Mouse (Mus musculus) kidney, postnatal 4 days (tissue): ENCODE measurements at regions not wholly inside any gene's neighbourhood (a gene's known extent, or its start where the extent isn't known, plus 50 kb on each side); places are given as distances from the start of the nearest gene placed in this dataset.

Experiments
- DNase-seq, 2 experiments: peaks; one replicate each; pipeline ENCODE4 v3.0.0; 2021; ENCODE audit warnings: mixed read lengths in 2 of 2

DNA sequence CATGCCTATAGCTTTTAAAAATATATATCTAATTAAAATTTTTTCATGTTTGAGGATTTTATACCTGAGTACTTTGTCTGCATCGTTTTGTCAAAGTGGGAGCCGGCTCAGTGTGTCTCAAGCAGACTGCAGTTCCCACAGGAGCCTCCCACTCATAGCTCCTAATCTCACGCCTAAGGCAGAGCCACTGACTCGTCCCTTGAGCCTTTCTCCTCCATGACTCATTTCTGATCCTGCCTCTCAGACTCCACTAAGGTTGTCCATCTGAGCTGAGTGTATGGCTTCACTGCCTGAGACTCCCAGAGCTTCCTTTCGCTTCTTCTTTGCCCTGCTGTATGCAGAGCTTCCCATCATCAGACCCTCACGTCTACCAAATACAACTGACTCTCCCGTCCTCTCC lies 98.8 kb downstream of the Efnb2 start:
- no peak for DNase-seq

DNA sequence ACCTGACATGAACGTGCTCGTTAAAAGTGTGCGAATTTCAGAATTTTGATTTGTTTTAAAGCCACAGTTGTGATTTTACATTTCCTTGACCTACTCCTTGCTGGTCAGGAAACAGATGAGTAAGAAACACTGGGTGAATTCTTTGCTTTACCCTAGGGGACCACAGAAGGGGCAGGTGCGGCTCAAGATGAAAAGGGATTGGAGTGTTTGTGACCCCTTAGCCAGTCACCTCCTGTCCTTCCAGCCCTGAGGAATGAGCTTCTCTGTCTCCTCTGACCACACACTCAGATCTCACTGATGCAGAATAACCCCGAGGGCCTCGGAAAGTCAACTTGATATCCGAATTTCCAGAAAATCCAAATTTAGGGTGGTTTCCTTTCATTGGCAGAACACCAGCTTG lies 103.0 kb downstream of the Efnb2 start:
- DNase-seq, result no peak

DNA sequence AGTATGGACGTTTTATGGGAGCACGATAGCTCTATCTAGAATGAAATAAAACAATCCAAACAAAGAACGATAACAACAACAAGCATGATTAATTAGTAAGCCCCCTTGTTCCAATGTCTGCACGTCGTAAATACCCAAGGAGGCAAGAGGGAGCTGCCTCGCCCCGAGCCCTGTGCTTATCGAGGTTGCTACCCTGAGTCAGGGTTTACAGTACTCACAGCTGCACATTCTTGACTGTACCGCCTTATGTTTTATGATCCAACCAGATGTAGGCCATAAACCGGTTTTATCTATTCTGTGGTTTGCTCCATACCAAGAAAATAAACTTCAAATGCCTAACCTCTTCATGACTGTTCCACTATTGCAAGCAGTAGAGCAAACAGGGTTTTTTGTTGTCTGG lies 104.9 kb downstream of the Efnb2 start:
- peak; percentile 45 to 53 for DNase-seq

DNA sequence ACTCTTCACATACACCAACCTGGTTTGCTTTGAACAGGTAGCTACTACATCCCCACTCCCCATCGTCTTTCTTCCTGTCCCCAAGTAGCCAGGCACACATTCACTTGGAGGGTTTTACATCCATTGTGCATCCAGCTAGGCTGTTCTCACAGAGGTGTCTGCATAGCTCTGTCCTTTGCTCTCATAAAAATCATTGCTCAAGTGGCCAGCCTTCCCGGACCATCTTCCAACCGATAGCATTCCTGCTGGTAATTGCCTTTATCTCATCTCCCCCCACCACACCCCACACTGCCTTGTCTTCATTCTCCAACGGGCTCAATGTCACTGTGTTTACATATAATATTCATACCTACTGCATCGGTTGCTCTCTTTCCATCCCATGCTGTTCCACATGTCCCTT lies 106.4 kb downstream of the Efnb2 start:
- DNase-seq, result no peak

DNA sequence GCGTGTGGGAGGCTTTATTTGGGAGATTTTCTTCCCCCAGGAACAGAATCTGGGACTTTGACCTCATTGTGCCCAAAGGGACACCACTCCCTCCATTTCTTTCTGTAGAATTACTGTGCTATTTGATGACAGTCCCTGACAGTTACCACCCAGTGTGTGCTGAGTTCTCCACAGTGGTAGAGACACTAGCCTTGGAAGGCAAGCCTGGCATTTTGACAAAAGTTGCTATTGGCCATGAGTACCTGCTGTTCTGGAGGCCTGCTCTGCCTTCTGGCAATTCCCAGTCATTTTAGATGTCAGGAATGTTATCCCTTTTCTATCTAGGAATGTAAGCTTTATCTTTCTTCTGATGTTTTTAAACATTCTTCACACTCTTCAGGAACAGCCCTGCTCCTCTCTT lies 108.3 kb downstream of the Efnb2 start:
- DNase-seq, result no peak

DNA sequence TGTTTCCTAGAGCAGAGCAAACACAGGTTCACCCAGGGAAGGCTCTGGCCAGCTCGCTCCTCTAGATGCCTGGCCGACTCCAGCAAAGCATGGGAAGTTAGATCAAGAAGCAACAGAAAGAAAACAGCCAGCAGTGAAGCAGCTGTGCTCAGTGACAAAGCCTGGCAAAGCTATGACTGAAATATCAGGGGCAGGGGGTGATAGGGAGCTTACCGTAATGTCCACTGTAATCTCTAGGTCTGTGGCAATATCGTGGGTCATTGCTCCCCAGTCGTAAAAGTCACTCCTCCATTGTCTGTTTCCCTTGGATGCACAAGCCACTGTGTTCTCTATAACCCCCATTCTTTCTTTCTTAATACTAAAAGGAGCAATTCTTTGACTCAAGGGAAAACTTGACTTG lies 124.4 kb downstream of the Efnb2 start:
- DNase-seq, result no peak

DNA sequence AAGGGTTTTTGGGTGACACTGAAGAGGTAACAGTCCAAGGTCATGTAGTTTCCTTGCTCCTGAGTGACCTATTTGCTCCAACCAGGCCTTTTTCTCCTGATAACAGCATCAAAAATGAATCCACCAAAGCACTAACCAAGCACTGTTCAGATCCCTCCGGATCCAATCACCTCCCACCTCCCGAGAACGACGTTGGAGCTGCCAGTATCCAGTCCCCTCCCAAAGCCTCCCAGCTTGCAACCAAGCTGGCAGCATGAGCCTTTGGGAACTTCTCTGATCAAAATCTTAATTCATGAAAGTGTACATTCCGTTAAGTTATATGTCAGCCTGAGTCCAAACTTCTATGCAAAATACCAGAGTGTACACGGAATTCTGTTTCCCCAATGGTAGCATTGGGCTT lies 126.3 kb downstream of the Efnb2 start:
- DNase-seq, result no peak

DNA sequence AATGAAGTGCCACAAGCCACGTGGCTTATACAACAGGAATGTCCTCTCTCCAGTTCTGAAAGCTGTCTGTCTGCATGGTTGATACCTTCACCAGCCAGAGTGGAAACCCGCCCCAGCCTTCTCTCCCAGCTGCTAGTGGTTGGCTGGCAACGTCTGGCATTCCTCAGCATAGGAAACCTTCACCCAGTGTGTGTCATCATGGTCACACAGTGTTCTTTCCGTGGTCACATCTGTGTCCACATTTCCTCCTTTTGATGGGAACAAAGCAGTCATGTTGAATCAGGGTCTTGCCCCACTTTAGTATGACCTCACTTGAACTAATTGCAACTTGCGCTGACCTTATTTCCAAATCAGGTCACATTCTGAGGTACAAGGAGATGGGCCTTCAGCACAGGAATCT lies 128.1 kb downstream of the Efnb2 start:
- no peak for DNase-seq

DNA sequence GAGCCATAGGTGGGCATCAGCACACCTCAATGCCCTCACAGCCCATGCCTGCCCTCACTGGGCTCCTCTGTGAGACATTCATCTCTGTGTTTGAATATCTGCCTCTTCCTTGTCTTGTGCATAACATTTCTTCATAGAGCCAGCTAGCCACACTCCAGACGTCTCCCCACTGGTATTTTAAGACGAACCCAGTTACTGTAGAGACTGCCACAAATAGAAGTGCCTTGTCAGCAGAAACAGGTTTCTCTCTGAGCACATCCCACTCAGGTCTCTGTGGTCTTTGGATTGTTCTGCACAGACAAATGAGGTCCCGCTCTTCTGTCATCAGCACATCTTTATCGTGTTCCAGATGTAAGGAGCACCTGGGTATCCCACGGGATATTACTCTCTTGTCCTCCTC lies 130.5 kb downstream of the Efnb2 start:
- DNase-seq, result no peak

DNA sequence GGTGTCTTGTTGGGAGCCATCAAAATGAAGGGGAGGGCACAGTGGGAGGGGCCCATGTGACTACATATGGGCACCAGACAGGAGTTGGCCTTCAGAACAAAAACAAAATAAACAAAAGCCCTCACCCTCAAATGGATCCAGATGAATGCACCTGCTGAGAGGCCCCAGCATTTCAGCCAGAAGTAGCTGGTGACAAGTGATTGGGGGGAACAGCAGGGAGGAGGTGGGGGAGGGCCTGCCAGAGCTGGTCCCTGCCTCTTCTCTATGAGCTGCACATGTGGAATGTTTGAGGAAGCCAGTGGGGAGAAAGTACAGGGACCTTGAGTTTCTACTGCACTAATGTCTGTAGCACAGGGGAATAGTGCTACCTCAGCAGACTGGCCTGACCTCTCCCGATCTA lies 139.5 kb downstream of the Efnb2 start:
- DNase-seq, result peak; percentile 12 to 23

DNA sequence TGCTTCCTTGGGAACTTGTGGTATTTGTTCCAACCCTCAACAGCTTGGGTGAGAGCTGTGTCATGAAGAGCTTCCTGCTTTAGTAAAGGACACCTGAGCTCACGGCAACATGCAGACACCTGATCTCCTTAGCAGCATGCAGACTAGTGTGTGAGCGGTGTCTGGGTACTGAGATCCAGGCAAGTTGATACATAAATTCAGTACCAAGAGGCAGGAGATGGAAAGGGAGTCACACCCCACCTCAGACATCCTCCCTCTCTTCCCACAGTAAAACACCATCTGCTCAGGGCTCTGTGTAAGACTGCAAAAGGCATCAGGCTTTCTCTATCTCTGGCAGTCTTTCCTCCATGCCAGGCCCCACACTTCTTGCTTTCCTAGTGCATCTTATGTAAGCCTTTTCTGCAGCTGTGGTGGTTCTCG lies 141.3 kb downstream of the Efnb2 start:
- no peak for DNase-seq

DNA sequence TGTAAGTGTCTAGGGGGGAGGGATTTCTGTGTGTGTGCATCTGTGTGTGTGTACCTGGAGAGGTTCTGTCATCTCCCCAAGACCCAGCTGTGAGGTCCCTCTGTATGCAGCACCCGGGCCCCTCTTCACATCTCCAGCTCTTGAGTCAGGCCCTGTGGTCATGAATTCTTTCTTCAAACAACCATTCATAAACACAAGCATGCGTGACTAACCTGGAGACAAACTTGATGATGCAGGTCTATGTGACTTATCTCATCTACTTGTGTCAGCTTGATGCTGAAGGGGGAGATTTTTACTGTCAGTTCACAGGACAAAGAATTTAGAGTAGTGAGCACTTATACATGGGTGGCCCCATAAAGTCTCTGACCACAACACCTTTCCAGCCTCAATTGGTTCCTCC lies 143.4 kb downstream of the Efnb2 start:
- DNase-seq, result no peak

DNA sequence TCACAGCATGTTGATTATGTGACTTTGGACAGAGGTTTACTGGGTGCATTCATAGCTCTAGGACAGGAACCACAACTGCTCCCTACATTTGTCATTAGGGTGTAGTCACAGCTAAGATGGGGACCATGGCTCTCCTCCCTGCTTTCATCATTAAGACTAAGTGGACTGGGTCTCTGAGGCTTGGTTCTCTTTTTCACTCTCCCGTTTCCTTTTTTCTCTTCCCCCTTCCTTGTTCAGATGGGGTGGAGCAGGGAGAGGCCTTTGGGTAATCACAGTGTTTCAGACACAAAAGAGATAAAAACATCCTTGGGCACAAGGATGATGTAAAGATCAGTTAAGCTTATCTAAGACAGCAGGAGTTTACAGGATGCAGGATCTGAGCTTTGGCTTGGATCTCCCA lies 144.8 kb downstream of the Efnb2 start:
- DNase-seq, result no peak

DNA sequence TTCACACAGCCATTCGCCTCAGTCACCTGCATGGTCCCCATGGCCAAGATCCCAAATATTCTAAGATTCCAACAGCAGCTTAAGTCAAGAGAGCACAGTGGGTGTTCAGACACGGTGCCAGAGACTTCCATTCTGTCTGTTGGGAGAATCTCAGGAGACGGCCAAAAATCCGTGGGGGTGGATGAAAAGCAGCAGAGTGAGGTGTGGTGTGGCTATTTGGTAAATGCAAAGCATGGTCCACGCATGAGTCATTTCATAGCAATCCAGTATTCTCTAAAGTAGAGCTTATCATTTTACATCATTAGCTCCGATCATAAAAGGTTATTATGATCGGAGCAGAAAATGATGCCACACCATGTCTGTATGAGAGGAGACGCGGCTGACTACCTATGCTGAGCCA lies 161.1 kb downstream of the Efnb2 start:
- DNase-seq, result no peak

DNA sequence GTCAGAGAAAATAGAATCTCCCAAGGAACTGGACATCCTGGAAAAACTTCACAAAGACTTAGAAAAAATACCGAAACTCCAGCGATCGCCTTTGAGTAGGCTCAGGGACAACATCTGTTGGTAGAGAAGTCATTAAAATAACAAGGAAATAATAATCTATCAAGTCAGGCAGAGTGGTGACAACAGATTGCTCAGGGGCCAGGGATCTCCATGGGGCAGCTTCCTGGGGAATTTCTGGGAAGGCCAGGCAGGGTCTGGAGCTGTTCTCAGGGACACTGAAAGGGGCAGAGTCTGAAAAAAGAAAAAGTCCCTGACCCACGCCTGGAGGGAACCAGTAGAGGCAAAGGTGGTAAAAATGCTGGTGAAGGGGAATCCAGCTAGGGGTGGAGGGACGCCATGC lies 162.3 kb downstream of the Efnb2 start:
- no peak for DNase-seq

DNA sequence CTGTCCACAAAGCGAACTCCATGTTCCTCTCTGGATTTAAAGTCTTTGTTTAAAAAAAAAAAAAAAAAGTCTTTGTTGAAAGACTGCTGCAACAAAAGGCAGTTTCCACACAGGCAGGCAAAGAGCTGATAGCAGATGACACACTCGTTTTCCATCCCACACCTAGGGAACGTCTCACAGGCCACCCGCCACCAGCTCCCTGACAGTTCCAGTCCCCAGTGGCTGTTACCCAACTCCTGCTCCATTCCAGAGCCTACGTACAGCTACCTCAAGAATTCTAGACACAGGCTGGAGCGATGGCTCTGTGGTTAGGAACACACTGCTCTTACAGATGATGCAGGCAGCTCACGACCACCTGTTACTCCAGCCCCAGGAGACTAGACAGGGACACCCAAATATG lies 165.6 kb downstream of the Efnb2 start:
- DNase-seq, result no peak

DNA sequence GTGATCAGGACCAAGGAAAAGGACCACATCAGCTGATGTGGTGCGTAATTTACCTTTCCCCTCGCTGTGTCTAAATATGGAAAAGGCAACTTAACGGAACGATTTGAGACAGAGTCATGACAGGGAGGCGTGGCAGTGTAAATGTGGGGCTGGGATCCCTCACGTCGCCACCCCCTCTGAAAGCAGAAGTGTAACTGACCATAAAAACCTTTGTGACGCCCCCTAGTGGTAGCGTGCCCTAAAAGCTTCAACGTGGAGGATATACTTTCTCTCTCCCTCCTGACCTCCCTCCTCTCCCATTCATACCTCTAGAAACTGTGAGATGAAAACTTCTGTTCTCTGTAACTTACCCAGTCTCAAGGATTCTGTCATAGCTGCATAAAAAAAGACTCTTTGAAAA lies 166.8 kb downstream of the Efnb2 start:
- DNase-seq, result no peak

DNA sequence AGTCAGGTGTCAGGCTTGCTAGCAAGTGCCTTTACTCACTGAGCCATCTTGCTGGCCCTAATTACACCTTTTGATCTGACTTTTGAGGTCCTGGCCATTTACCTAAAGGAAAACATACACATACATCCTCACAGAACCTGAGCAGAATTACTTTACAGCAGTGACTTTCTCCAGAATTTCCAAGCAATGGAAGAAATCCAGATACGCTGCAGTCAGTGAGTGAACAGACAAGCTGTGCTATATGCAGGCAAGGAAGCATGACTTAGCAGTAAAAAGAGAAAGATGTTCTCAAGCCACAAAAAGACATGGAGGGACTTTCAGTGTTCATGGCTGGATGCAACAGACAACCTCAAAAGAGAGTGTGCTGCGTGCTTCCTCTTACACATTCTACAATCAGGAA lies 169.1 kb downstream of the Efnb2 start:
- DNase-seq, result no peak

DNA sequence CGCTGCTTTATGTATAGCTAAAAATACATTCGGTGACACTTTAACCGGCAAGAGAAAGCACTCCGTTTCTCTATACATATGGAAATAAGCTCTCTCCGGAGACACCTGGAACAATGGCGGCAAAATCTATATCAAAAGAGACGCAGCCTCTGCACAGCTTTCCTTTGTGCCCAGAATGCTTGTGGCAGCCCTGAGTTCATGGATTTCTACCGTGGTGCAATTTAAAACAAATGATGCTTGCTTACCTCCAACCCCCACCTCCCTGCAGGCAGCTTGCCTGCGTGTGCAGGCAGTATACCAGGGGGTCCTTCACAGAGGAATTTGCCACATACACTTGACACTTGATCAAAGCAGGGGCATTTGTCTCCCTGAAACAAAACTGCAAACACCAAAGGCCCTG lies 171.3 kb downstream of the Efnb2 start:
- DNase-seq, result no peak

DNA sequence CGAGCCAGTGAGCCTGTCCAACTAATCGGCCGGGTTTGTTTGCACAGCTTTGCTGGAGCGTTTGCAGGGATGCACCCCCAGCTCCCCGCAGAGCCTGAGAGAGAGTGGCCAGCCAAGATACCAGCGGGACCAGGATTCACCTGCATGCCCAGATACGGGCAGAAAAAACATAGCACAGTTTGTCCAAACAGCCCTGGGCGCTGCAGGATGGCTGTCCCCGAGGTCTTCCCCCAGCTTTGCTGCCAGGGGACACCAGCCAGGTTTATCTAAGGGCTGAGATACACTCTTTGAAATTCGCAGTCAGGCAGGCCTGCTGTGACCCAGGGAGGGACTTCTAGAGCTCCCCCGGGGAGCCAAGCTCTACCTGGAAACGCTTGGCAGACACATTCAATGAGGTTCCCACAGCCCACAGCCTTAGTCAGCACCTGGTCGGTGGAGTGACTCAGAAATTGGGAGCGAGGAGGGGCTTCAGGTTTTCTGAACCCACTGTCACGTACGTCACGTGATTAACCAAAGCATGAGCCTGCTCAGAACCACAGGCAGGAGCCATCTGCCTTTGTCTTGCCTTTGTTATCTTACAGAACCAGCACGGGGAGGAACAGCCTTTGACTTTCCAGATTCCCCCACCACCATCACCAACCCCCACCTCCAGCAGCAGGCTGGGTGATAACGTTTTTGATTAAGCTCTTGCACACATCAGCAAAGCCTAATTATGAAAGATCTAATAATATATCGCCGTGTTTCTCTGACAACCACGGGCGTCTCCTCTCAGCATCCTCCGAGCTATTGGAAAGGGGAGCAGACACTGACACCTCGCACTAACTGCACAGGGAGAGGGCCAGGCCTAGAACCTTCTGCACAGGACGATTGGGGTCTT lies 172.1 kb downstream of the Efnb2 start:
- peak; percentile 28 to 47 for DNase-seq

DNA sequence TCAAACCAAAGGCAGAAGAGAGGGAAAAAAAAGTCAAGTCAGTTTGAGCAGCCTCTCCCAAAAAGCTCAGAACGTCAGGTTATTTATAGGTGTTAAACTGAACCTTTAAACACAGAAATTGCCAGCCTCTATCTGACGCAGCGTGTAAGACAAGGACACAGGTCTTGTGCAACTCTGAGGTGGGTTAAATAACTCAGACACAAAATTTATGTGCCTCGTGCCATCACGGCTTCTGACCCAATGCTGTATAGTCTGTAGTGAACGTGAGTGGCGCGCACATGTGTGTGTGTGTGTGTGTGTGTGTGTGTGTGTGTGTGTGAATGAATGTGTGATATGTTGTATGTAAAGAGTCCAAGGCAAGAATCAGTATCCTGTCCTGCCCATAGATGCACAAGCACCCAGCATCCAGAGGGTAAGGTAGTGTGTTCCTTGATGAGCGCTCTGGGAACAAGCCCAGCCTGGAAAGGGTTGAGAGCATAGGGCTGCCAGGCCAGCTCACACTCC lies 172.8 kb downstream of the Efnb2 start:
- no peak for DNase-seq

DNA sequence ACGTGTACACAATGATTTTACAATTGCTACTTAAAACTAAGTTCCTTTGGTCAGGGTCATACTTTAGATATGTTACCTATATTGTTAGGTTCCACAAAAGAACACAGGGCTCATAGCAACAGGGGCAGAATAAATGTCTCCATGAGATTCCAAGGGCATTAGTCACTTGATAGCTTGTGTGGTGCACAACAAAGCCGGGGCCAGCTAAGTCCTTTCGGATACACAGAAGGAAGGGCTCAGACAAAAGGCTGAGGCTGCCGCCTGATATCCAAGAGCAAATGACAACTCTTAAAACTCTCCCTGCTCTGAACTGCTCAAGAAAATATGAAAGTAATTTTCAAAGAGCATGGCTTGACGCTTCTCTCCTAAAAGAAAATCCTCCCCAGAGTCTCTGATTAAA lies 173.3 kb downstream of the Efnb2 start:
- no peak for DNase-seq

DNA sequence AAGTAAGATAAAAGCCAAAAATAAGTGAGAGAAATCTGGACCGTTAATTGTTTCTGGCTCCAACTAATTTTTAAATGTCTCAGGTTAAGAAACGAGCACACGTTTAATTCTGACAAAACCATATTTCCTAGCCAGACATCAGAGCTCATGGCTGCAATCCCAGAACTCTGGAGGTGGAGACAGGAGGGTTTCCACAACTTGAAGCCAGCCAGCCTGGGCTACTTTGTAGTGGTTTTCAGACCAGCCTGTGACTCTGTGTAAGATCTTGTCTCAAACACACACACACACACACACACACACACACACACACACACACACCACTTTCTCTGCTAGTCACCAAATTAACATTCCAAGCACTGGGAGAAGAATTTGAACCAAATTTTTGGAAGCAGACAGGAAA lies 174.2 kb downstream of the Efnb2 start:
- no peak for DNase-seq

DNA sequence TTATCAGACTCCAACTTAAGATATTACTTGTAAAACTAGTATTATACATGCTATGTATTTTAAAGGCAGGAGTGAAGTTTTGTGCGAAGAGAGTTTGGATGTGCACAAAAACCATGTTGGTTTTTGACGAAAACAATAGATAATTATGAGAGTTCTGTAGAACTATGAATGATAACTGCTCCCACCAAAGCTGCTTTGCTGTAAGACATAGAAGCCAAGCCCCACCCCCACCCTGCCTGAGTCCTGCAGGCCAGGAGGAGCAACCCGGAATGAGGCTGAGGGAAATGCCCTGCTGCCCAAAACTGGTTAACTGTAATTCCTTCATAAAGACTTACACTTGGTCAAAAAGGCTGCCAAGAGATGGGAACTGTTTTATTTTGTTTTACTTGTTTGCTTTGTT lies 175.8 kb downstream of the Efnb2 start:
- DNase-seq, result no peak

DNA sequence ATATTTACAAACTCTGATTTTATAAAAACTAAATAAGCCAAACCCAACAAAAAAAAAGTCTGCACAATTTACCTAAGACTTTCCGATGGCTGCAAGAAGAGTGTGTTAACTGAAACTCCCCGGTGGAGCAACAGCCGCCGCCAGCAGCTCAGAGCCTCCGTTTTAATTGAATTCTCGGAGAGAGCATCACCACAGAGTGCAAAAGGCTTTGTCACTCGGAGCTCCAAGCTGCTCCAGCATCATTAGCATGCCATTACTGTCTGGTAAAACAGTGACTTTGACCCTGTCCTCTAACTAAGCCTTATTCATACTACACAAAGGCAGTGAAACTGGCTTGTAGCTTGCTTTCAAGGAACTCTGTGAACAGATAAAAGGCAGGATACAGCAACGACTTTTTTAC lies 176.5 kb downstream of the Efnb2 start:
- DNase-seq, result no peak
